Mouse (Mus musculus) embryonic facial prominence, embryonic 10.5 days (tissue): Measurements from ENCODE around the gene E2f7. TPM values are rescaled to one million over a fixed set of nuclear protein-coding genes. Genes with fewer than 3 reads are reported as not detected.
A peak's percentile ranks its signal among the peaks of the same experiment; 100 is the strongest.

Experiments
- DNase-seq: peaks from one replicate; pipeline ENCODE4 v3.0.0-alpha.2; 2017; ENCODE audit warnings: low spot score
- H3K27ac ChIP-seq: fragments of 300-500 bp; sonication (generic); replicated peaks from 2 replicates; pipeline ENCODE4 v1.5.1; 2016; ENCODE audit warnings: mild to moderate bottlenecking
- H3K27me3 ChIP-seq: fragments of 300-500 bp; sonication (generic); replicated peaks from 2 replicates; pipeline ENCODE4 v1.6.1; 2016; ENCODE audit warnings: low read depth, mild to moderate bottlenecking; ENCODE audit not compliant: poor library complexity, severe bottlenecking
- H3K36me3 ChIP-seq: fragments of 300-500 bp; sonication (generic); replicated peaks from 2 replicates; pipeline ENCODE4 v1.6.1; 2016; ENCODE audit warnings: mild to moderate bottlenecking, moderate library complexity
- H3K4me1 ChIP-seq: fragments of 300-500 bp; sonication (generic); 2 replicates; pipeline ENCODE4 v1.6.1; 2016
- H3K4me3 ChIP-seq: fragments of 300-500 bp; sonication (generic); 2 replicates; pipeline ENCODE4 v1.5.1; 2016; ENCODE audit warnings: mild to moderate bottlenecking, moderate library complexity
- H3K9me3 ChIP-seq: fragments of 300-500 bp; sonication (generic); 2 replicates; pipeline ENCODE4 v1.6.1; 2016; ENCODE audit warnings: mild to moderate bottlenecking
- WGBS: fragments of 180-500 bp; shearing (Covaris S2); methylation state at CpG from one replicate; pipeline ENCODE4 v1.1.7; 2016; 5-methylcytosine and 5-hydroxymethylcytosine counted together
- polyA plus RNA-seq: library from polyadenylated mRNA; unstranded; fragments of >200 nt; fragmentation: Nextera tagmentation; extraction: Ambion mirVana; gene quantifications from 2 replicates; pipeline ENCODE4 v1.2.1, GENCODE M21; 2016

The E2f7 gene
- polyA plus RNA-seq, 1 experiment from 2014 or later, result 41.9 TPM

DNA sequence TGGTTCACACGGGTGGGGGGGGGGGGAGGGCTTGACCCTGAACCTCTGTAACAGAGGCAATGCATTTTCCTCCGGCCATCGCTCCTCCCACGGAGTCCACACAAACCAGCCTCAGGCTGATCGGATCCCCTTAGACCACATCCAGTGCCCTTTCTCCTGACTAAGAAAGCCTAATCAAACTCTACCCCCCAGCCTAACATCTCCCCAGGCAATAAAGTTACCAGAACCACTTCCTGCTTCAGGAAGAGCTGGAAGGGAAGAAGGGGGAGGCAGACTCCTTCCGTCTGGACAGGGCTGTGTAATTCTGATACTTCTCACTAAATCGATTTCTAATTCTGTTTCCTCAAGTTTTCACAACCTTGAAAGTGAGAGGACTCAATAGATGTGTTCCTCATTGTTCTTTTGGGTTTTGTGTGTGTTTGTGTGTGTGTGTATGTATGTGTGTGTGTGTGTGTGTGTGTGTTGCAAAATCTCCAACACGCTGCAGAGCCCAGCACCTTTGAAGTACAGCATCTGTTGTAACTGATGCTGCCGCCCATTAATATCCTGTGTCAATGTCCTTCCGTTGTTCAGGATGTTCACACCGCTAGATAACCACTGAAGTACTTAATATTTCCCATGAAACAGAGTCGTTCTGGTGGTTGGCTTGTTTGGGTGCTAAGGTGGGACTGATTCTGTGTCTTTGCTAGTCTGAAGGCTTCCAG lies 43.0 kb downstream of the E2f7 start:
- Histone ChIP-seq H3K9me3 (no peaks in the 10 kb centered on the region), H3K27me3 (no peaks in the 10 kb centered on the region), H3K36me3 (peaks cover 43% of the 10 kb centered on the region), H3K27ac (peak overlapping the region; percentile 35; the same call in 1 of the 2 replicates), H3K4me1 (peaks cover 11% of the 10 kb centered on the region), H3K4me3 (no peak overlapping the region)
- whole genome bisulfite sequencing, result 64% methylated on average over 12 of the region's 12 CpGs
- no peak for DNase-seq

DNA sequence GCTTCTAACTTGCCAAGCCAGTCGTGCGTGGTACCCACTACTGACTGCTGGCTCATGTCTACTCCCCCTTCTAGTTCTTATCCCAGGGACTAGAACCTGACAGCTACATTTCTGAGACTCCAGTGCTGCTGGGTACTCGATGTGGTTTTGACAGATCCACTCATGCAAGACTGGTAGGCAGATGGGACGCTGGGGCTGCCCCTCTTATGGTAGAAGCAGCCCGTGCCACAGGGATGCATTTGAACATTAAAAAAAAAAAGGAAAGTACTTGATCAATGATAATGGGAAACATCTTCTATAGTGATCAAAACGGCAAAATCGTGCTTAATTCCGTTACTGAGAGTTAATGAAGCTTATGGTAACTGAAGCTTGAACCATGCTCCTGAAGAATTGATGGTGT lies 44.4 kb downstream of the E2f7 start:
- Histone ChIP-seq H3K36me3 (peaks cover 30% of the 10 kb centered on the region), H3K4me3 (no peak overlapping the region), H3K27ac (no peak overlapping the region), H3K9me3 (no peaks in the 10 kb centered on the region), H3K27me3 (no peaks in the 10 kb centered on the region), H3K4me1 (peaks cover 12% of the 10 kb centered on the region)
- no peak for DNase-seq
- 90% methylated on average over 8 of the region's 8 CpGs for WGBS

DNA sequence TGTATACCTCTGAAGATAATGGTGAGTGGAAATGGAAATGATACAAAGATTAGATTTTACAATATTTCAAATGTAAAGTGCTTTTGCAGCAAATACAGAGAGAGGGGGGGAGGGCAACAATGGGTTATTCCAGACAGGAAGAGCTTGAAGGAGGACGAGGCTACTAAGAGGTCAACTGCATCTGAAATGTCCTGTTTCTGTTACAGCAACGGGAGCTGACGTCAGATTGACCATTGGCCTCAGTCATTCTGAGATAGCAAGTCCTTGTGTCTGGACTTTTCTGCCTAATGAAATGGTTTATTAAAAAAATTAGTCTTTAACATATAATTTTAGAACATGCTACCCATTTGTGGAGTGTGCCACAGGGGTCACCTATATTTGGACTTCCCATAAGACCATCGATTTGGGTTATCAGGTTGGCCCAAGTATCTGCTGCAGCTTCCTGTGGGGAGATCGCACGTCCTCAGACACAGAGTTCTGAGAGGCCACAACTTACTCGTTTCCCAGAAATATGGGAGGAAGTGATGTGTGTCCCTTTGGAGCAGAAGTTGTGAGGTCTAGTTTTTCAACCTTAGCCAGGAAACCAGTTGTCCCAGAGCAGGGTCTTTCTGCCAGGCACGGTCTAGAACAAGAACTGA lies 48.0 kb downstream of the E2f7 start:
- H3K9me3 ChIP-seq, result no peaks in the 10 kb centered on the region
- DNase-seq, result no peak
- no peak overlapping the region for H3K4me3 ChIP-seq
- H3K36me3 ChIP-seq, result no peaks in the 10 kb centered on the region
- H3K27ac ChIP-seq, result no peak overlapping the region
- H3K27me3 ChIP-seq, result no peaks in the 10 kb centered on the region
- peaks cover 9% of the 10 kb centered on the region for H3K4me1 ChIP-seq
- 83% methylated on average over 8 of the region's 8 CpGs for WGBS

DNA sequence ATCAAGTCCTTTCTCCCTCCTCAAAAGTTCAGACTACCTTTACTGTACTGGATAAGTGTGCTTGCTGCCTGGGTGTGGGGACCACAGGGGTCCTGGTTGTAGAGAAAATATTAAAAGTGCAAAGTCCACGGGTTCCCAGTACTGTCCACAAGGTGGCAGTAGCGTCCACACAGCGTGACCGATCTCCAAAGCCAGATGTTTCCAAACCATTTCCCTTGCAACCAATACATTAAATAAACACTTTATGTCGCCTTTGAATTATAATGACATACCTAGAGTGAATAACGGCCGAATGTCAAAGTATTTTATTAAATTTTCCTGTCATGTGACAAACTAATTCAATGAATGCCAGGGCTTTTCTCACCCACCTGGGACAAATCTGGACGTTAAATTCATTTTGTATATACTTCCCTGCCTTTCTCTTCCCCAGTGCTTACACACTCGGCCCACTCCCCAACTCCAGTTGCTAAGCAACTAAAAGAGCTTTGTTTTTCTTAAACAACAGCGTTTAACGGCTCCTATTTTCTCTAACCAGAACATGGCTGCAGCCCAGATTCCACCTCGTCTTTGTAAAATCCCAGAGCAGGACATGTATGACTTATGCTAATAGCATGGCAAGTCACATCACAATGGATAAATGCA lies 49.4 kb downstream of the E2f7 start:
- Histone ChIP-seq H3K27ac (0 out of 2 replicates have a peak overlapping the region, but pooled peaks have one; percentile 40), H3K9me3 (no peaks in the 10 kb centered on the region), H3K27me3 (no peaks in the 10 kb centered on the region), H3K4me1 (peaks cover 8% of the 10 kb centered on the region), H3K4me3 (no peak overlapping the region), H3K36me3 (no peaks in the 10 kb centered on the region)
- DNase-seq, result peak; percentile 76
- WGBS, result 17% methylated on average over 12 of the region's 12 CpGs

DNA sequence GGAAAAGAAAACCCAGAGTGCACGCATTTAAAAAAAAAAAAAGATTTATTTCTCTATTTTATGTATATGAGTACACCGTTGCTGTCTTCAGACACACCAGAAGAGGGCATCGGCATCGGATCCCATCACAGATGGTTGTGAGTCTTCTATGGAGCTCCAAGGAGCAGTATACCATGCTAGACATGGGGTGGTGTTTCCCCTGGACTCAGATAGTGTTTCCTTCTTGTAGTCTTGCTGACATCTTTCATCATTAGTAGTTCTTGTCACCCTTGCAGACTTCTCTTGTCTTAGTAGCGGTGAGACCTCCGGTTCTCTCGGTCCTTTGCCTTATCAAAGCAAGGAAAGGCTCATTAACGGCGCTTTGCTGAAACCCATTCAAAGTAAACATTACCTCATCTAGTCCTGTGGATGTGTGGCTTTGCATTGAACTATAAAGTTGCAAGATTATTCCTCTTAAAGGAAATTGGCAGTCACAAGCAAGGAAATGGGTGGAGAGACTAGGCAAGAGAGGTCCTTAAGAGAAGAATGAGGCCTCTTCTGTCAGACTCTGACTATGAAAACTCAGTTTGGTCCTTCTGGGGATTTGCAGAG lies 50.1 kb downstream of the E2f7 start:
- Histone ChIP-seq H3K4me3 (no peak overlapping the region), H3K27me3 (no peaks in the 10 kb centered on the region), H3K27ac (peak overlapping the region; percentile 40; the same call in 1 of the 2 replicates), H3K4me1 (peaks cover 8% of the 10 kb centered on the region), H3K9me3 (no peaks in the 10 kb centered on the region), H3K36me3 (no peaks in the 10 kb centered on the region)
- no peak for DNase-seq
- WGBS, result 87% methylated on average over 9 of the region's 9 CpGs

DNA sequence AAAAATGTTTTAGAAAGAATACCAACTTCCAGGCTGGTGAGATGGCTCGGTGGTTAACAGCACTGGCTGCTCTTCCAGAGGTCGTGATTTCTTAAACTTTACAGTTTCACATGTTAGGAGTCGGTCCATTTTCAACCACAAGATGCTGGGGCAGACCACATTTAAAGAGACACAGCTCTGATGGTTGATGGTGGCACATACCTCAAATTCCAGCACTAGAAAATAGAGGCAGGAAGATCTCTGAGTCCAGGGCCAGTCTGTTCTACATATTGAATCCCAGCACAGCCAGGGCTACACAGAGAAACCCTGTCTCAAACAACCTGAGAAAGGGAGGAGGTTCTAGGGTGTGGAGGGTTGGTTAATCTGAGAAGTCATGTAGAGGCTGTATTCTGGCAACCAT lies 56.1 kb downstream of the E2f7 start:
- WGBS, result 80% methylated on average over 3 of the region's 3 CpGs
- Histone ChIP-seq H3K4me3 (no peak overlapping the region), H3K9me3 (no peaks in the 10 kb centered on the region), H3K27me3 (no peaks in the 10 kb centered on the region), H3K4me1 (peaks cover 27% of the 10 kb centered on the region), H3K27ac (no peak overlapping the region), H3K36me3 (no peaks in the 10 kb centered on the region)
- DNase-seq, result no peak

DNA sequence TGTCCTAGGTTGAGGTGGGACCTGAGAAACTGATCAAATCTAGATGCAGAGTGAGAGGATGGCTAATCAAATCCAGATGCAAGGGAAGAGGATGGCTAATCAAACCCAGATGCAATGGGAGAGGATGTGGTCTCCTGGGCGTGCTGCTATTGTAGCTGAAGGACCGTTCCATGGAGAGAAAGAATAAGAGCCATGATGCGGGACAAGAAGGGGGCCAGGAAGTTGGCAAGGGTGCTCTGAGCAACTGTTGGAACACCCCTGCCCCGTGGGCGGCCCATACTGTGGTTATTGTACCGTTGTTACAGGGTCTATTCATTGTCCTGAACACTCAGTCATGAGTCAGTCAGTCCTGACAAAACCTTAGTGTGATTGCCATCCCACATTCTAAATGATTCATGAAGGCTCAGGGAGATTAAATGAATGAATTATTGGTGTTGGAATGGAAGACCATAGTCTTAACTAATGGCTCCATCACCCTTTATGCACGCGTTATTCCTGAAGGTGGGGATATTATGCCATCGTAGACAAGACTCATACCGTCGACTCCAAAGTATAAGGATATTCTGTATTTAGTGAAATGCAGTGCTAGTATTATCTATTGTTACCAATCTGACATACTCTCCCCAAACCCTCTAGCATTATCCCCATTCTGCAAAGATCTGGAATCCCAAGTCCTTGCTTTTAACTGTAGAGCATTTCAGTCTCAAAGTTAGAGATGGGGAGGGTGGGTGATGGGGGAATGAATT lies 59.2 kb downstream of the E2f7 start:
- peak overlapping the region; percentile 28; the same call in 1 of the 2 replicates for H3K4me3 ChIP-seq
- 71% methylated on average over 11 of the region's 11 CpGs for WGBS
- peaks cover 32% of the 10 kb centered on the region for H3K4me1 ChIP-seq
- H3K27ac ChIP-seq, result peak overlapping the region; percentile 55
- peak; percentile 44 for DNase-seq
- no peaks in the 10 kb centered on the region for H3K27me3 ChIP-seq
- no peaks in the 10 kb centered on the region for H3K36me3 ChIP-seq
- no peaks in the 10 kb centered on the region for H3K9me3 ChIP-seq

DNA sequence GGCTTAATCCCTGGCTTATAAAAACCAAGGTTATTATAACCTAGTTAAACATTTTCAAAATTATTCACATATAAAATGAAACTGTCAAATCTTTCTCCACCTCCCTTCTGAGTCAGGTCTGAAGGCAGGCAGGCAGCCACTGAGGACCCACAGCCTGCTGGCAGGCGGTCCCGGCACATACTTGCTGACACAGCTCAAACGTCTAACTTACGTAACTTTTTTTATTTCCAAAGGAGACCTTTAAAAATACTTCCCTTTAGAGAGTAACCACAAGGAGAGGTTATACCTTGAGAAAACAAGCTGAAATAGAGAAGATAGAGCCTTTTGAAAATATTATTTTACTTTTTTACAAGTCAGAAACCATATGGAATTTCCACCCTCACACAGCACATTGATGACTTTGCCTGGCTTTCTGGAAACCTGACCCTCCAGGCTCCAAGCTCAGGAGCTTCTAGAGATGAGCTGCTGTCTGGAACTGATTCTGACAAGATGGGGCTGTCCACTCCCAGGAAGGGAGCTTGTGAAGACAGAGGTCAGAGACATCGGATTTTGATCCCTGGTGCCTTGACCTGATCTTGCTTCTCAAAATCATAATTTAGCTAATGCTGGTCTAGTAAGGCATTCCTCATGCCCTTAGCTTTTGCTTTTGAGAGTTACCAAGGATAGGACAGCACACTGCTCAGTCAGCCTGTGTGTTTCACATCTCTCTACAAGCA lies 59.9 kb downstream of the E2f7 start:
- WGBS, result 59% methylated on average over 5 of the region's 5 CpGs

DNA sequence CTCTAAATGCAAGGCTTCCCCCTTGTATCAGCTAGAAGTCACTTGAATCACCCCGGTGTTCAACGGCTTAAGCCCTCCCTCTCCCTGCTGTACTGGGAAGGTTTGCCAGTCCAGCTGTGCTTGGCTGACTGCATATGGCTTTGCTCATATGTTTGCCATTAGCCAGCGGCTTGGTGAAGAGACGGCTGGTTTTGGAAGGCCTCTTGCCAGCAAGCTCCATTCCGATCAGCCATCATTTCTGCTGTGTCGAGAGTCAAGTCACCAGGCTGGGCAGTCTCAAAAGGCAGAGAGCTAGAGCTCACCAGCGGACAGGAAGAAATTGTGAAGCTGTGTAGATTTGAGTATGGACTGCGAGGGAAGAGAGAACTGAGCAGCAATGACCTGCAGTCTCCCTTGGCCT lies 61.2 kb downstream of the E2f7 start:
- peaks cover 32% of the 10 kb centered on the region for H3K4me1 ChIP-seq
- H3K27ac ChIP-seq, result 0 out of 2 replicates have a peak overlapping the region, but pooled peaks have one; percentile 26
- no peaks in the 10 kb centered on the region for H3K27me3 ChIP-seq
- 58% methylated on average over 8 of the region's 8 CpGs for WGBS
- peak; percentile 59 for DNase-seq
- H3K4me3 ChIP-seq, result no peak overlapping the region
- H3K36me3 ChIP-seq, result no peaks in the 10 kb centered on the region
- H3K9me3 ChIP-seq, result no peaks in the 10 kb centered on the region

More for the DNA sequence above, 59.9 kb downstream of the E2f7 start:
- Histone ChIP-seq H3K9me3 (no peaks in the 10 kb centered on the region), H3K27me3 (no peaks in the 10 kb centered on the region), H3K4me1 (peaks cover 32% of the 10 kb centered on the region), H3K36me3 (no peaks in the 10 kb centered on the region), H3K27ac (no peak overlapping the region; the same call in 1 of the 2 replicates), H3K4me3 (no peak overlapping the region)
- no peak for DNase-seq

DNA sequence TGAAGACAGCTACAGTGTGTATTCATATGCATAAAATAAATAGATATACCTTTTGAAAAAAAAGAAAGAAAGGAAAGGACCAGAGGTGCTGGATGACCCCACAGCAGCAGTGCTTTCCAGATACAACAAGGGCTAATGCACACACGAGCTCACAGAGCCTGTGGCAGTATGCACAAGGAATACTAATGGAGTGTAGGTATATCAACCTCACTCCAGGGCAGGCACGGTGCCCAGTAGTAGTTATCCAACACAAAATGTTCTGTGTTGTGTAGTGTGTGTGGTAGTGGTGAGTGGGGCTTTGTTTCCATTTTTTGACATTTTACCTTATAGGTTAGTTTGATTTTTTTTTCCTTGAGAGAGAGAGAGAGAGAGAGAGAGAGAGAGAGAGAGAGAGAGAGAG lies 65.3 kb downstream of the E2f7 start:
- Histone ChIP-seq H3K4me3 (no peak overlapping the region), H3K27ac (no peak overlapping the region), H3K9me3 (no peaks in the 10 kb centered on the region), H3K4me1 (peaks cover 18% of the 10 kb centered on the region), H3K36me3 (no peaks in the 10 kb centered on the region), H3K27me3 (no peaks in the 10 kb centered on the region)
- no peak for DNase-seq
- 88% methylated on average over 2 of the region's 2 CpGs for WGBS

DNA sequence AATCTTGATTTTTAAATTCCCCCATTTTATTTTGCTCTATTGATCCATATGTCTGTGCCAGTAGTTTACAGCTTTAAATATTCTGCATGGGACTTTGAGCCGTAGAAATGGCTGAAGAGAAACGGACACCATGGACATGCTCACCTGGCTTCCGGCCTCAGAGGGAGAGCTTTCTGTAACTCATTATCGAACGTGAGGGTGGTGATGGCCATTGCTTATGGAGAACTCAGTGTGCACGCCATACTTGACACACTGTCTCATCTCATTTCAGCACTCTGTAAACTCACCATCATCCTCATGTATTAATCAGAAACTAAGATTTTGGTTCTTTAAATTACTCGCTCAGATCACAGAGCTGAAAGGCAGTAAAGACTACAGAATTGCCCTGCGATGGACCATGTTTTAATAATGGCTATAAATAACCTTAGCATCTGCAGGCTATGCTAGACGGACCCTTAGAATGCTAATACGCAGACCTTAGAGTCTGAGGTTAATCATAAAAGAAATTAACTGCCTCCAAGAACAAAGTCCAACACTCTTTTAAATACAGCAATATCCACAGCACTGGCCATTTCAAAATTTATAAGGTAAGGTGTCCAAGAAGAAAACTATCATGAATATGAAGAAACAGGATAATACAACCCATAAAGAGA lies 66.1 kb downstream of the E2f7 start:
- peaks cover 10% of the 10 kb centered on the region for H3K4me1 ChIP-seq
- 87% methylated on average over 10 of the region's 10 CpGs for WGBS
- H3K9me3 ChIP-seq, result no peaks in the 10 kb centered on the region
- no peaks in the 10 kb centered on the region for H3K27me3 ChIP-seq
- H3K4me3 ChIP-seq, result no peak overlapping the region
- H3K36me3 ChIP-seq, result no peaks in the 10 kb centered on the region
- DNase-seq, result no peak
- no peak overlapping the region for H3K27ac ChIP-seq
